Mouse (Mus musculus) lung, embryonic 16.5 days (tissue): ENCODE results near the gene Mrpl33. TPM values are rescaled to one million over a fixed set of nuclear protein-coding genes. Genes with fewer than 3 reads are reported as not detected.
A peak's percentile ranks its signal among the peaks of the same experiment; 100 is the strongest.

Source experiments
- ATAC-seq: fragments of 200-750 bp; cut with Nextera tagmentation; 2 replicates; pipeline ENCODE4 v1.8.0; 2017; ENCODE audit warnings: low read depth, mild to moderate bottlenecking, moderate library complexity
- H3K27ac ChIP-seq: fragments of 300-500 bp; sonication (generic); 2 replicates; pipeline ENCODE4 v1.5.1; 2014; ENCODE audit warnings: mild to moderate bottlenecking, control low read depth, low read length
- H3K27me3 ChIP-seq: fragments of 300-500 bp; sonication (generic); 2 replicates; pipeline ENCODE4 v1.6.1; 2014; ENCODE audit warnings: low read depth, low read length, mixed read lengths; ENCODE audit not compliant: control insufficient read depth, insufficient read depth
- H3K36me3 ChIP-seq: fragments of 300-500 bp; sonication (generic); 2 replicates; pipeline ENCODE4 v1.6.1; 2014; ENCODE audit warnings: low read length; ENCODE audit not compliant: control insufficient read depth, insufficient read depth
- H3K4me1 ChIP-seq: fragments of 300-500 bp; sonication (generic); replicated peaks from 2 replicates; pipeline ENCODE4 v1.6.1; 2014; ENCODE audit warnings: low read length, mixed read lengths; ENCODE audit not compliant: control insufficient read depth, insufficient read depth
- H3K4me2 ChIP-seq: fragments of 300-500 bp; sonication (generic); 2 replicates; pipeline ENCODE4 v1.6.1; 2014; ENCODE audit warnings: low read depth, low read length, control low read depth
- H3K4me3 ChIP-seq: fragments of 300-500 bp; sonication (generic); 2 replicates; pipeline ENCODE4 v1.5.1; 2014; ENCODE audit warnings: mild to moderate bottlenecking, low read length, control low read depth
- H3K9ac ChIP-seq: fragments of 300-500 bp; sonication (generic); 2 replicates; pipeline ENCODE4 v1.6.1; 2014; ENCODE audit warnings: low read length, control low read depth
- H3K9me3 ChIP-seq: fragments of 300-500 bp; sonication (generic); 2 replicates; pipeline ENCODE4 v1.6.1; 2016; ENCODE audit warnings: low read length; ENCODE audit not compliant: control insufficient read depth
- WGBS: fragments of 180-500 bp; shearing (Covaris S2); extraction: QIAGEN DNeasy Blood & Tissue Kit; methylation state at CpG from one replicate; pipeline ENCODE4 v1.1.7; 2014; 5-methylcytosine and 5-hydroxymethylcytosine counted together
- microRNA-seq: library from miRNA; unstranded; fragments of <30 nt; microRNA quantifications from one replicate; pipeline ENCODE4, GENCODE M21; 2016
- polyA plus RNA-seq: library from polyadenylated mRNA; unstranded; fragments of >200 nt; fragmentation: Nextera tagmentation; extraction: Ambion mirVana; gene quantifications from 2 replicates; pipeline ENCODE4 v1.2.1, GENCODE M21; 2015

Mrpl33 gene
- polyA plus RNA-seq, 1 experiment from 2014 or later, result 307 TPM

DNA sequence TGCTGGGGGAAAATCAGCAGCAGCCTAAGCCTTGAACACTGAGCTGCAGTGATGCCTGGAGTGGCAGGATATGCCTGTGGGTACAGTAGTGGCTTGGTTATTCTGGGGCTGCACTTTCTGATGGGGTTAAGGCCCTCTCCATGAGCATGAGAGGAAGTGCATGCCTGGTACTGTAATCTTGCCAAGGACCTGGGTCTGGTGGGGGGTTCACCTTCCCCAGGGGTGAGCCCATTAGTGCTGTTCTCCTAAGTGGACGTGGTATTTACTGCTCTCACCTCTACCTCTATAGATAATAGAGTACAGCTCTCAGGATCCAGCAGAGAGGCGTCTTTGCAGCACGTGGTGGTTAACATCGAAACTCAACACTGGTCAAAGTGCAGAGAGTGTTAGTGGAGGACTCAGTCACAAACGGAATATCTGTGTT is 117.1 kb downstream of the Mrpl33 start:
- 51% methylated on average over 5 of the region's 5 CpGs for WGBS
- H3K4me3 ChIP-seq, result no peak overlapping the region
- no peak overlapping the region for H3K4me2 ChIP-seq
- no peaks in the 10 kb centered on the region; the same call in 1 of the 2 replicates for H3K9me3 ChIP-seq
- no peak overlapping the region for H3K9ac ChIP-seq
- ATAC-seq, result peak; percentile 45; the same call in 1 of the 2 replicates
- H3K36me3 ChIP-seq, result no peaks in the 10 kb centered on the region
- no peaks in the 10 kb centered on the region for H3K27me3 ChIP-seq
- H3K4me1 ChIP-seq, result peaks cover 10% of the 10 kb centered on the region
- H3K27ac ChIP-seq, result peak overlapping the region; percentile 73

Small RNA genes within 50 kb of the gene (microRNA-seq; reads per million reads assigned to microRNA genes)
- not detected for gene Mir3473e

Other genes with a start within 250 kb of the Mrpl33 start
- 44.7 and 51.1 TPM in 2 replicates for gene Zfp512, start 144.5 kb upstream of the Mrpl33 start, polyA plus RNA-seq
- gene 4930548H24Rik, start 111.2 kb upstream of the Mrpl33 start, polyA plus RNA-seq, result not detected in 2 replicates
- 54.7 and 55.1 TPM in 2 replicates for gene Gpn1, start 102.2 kb upstream of the Mrpl33 start, polyA plus RNA-seq
- 23.8 and 27.2 TPM in 2 replicates for gene Slc4a1ap, start 69.9 kb upstream of the Mrpl33 start, polyA plus RNA-seq
- 21.9 and 22.1 TPM in 2 replicates for gene Supt7l, start 69.1 kb upstream of the Mrpl33 start, polyA plus RNA-seq
- gene Rbks, start 100.7 kb downstream of the Mrpl33 start, polyA plus RNA-seq, result 4.4 and 5.1 TPM in 2 replicates
- gene Babam2, start 100.7 kb downstream of the Mrpl33 start, polyA plus RNA-seq, result 51.9 and 52.3 TPM in 2 replicates